Mouse (Mus musculus) liver, embryonic 14.5 days (tissue): ENCODE data around the gene Fam189a2.

Experiments used
- CTCF ChIP-seq: IDR thresholded peaks from 2 replicates; pipeline ENCODE4 v1.5.1; 2016; ENCODE audit warnings: antibody characterized with exemption, low read depth, control low read depth
- EP300 ChIP-seq: IDR thresholded peaks from 2 replicates; pipeline ENCODE4 v1.6.1; 2016; ENCODE audit warnings: antibody characterized with exemption, low read depth

DNA sequence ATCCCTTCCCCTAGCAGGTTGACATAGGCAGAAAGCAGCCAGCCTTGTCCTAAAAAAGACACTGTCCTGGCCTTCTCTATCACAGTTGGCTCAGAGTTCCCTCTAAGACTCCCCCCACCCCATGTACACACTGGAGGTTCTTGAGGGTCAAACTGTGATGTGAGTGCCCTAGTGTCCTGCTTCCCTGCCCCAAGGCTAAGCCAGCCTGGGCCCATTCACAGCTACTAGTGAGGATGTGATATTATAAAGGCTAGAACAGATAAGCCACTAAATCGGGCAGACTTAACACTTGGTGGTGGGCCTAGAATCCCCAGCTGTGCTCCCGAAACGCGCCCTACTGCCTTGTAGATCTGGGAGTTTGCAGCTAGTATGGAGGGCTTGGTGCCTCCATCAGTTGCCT is 84.1 kb downstream of the Fam189a2 start:
- TF ChIP-seq CTCF (no peak), EP300 (no peak)
